Mouse (Mus musculus) gastrocnemius, adult 18-20 months (tissue): ENCODE results near the gene Kremen1. TPM values are rescaled to one million over a fixed set of nuclear protein-coding genes. Genes with fewer than 3 reads are reported as not detected.

Experiments used
- total RNA-seq, 2 experiments: library from RNA; stranded (reverse); gene quantifications; 2 replicates each; pipeline ENCODE4 v1.2.3; 2021

Gene Kremen1
- total RNA-seq, 2 experiments from 2014 or later: 43.0 to 53.7 TPM

Other genes with a start within 250 kb of the Kremen1 start
- gene Rasl10a, start 203.4 kb downstream of the Kremen1 start, total RNA-seq: under 1 TPM in 1 of 2 experiments, not detected in 1; 0.21 TPM
- 1 to 10 TPM; 3.6 to 6.5 TPM for gene Gas2l1, start 196.2 kb downstream of the Kremen1 start, total RNA-seq
- 10 to 100 TPM; 29.2 to 36.9 TPM for gene Rhbdd3, start 162.6 kb downstream of the Kremen1 start, total RNA-seq
- gene Ewsr1, start 162.3 kb downstream of the Kremen1 start, total RNA-seq: 10 to 100 TPM; 68.9 to 74.1 TPM
- gene Emid1, start 109.3 kb downstream of the Kremen1 start, total RNA-seq: 1 to 10 TPM; 7.7 to 8.9 TPM
- 1 to 10 TPM; 5.0 to 7.4 TPM for gene Znrf3, start 183.3 kb upstream of the Kremen1 start, total RNA-seq